Mouse (Mus musculus): Measurements from ENCODE around the gene Epha8.

DNA sequence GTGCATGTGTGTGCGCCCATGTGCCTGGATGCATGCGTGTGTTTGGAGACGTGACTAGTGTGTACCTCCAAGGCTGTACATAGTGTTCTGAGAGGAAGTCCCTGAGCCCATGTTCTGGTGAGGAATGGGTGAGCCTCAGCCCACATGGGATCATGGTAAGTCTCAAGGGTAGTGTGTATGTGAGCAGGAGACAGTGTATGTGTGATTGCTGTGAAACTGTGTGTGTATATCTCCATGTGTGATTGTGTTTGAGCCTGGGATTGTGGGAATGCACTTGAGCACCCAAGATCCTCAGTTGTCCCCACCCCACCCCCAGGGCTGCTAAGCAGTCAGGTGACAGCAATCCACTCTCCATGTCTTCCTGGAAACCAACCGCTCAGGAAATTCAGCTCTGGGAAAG is 61.8 kb downstream of the Epha8 start:
- TF ChIP-seq MAX (IDR thresholded peaks at IDR 0.05; ENCODE audit: low read length) (no peak), MAFK (IDR thresholded peaks at IDR 0.05; ENCODE audit: borderline replicate concordance, low read depth, low read length) (no peak), CTCF (IDR thresholded peaks at IDR 0.05 in 2 of 3, conservative IDR thresholded peaks at IDR 0.05 in 1 of 3; ENCODE audit: control insufficient read depth in 1 of 3, insufficient read depth in 1 of 3, low read depth in 2 of 3, low read length in 3 of 3, poor library complexity in 1 of 3, severe bottlenecking in 1 of 3) (no peak)

All from MEL (cell line).